Comparison of ENCODE assay signal across 8 mouse cellular contexts in genomic region chr10:95323393-95324277, GRCm38 (mm10). TPM values are rescaled to one million over a fixed set of nuclear protein-coding genes. Genes with fewer than 3 reads are reported as not detected.
A peak's percentile ranks its signal among the peaks of the same experiment; 100 is the strongest.
DNase-seq lines count a peak whose midpoint lies in the region; ATAC-seq and TF ChIP-seq lines count a peak whose summit lies in the region.

Gene Cradd (minus strand): TSS chr10:95324133.

- H3K4me3 ChIP-seq in G1E (ENCODE audit: low read depth, low read length), result peak within 1 kb of the TSS; percentile 82
- peak within 1 kb of the TSS; percentile 72 for H3K4me3 ChIP-seq in forebrain, embryonic 16.5 days (replicated peaks; ENCODE audit: low read length)
- H3K4me3 ChIP-seq in layer of hippocampus, adult 2 months, result peak within 1 kb of the TSS; percentile 71
- H3K4me3 ChIP-seq in lung, embryonic 14.5 days (ENCODE audit: low read depth, low read length), result peak within 1 kb of the TSS; percentile 60

- H3K9me3 ChIP-seq in G1E (replicated peaks), result no peaks in the 10 kb centered on the region
- no peaks in the 10 kb centered on the region for H3K9me3 ChIP-seq in forebrain, embryonic 16.5 days (ENCODE audit: control insufficient read depth, low read length)
- no peaks in the 10 kb centered on the region for H3K9me3 ChIP-seq in lung, embryonic 14.5 days (ENCODE audit: low read depth, low read length)

- peak; percentile 58 for DNase-seq in G1E (ENCODE audit: low spot score)
- peak; percentile 86 to 88 for DNase-seq in cerebellum, adult 18-20 months
- DNase-seq in heart, postnatal 36 days, result peak; percentile 86 to 89
- peak; percentile 88 to 92 for DNase-seq in layer of hippocampus, adult 2 months (ENCODE audit: low spot score in 2 of 2)
- DNase-seq in lung, embryonic 14.5 days, result peak; percentile 97
- DNase-seq in ovary, adult 18-20 months (ENCODE audit: low spot score), result peak; percentile 81
- peak; percentile 94 for DNase-seq in thymus, postnatal 0 days (ENCODE audit: low spot score)

- no peaks in the 10 kb centered on the region for H3K27me3 ChIP-seq in G1E (ENCODE audit: insufficient read depth, low read length)
- H3K27me3 ChIP-seq in forebrain, embryonic 16.5 days (replicated peaks; ENCODE audit: control insufficient read depth, insufficient read depth, low read length), result no peaks in the 10 kb centered on the region
- no peaks in the 10 kb centered on the region for H3K27me3 ChIP-seq in lung, embryonic 14.5 days (ENCODE audit: insufficient read depth, low read length)

- peaks cover 47% of the 10 kb centered on the region for H3K4me1 ChIP-seq in G1E (ENCODE audit: insufficient read depth, low read depth, low read length)
- peaks cover 16% of the 10 kb centered on the region for H3K4me1 ChIP-seq in forebrain, embryonic 16.5 days (replicated peaks; ENCODE audit: control insufficient read depth, insufficient read depth, low read length)
- H3K4me1 ChIP-seq in lung, embryonic 14.5 days (ENCODE audit: insufficient read depth), result peaks cover 15% of the 10 kb centered on the region

- intact Hi-C loops in heart, postnatal 36 days (cut with DNase I), result loop anchor here (1.0 to 5.0 kb wide), 5 partner anchors 61 to 333 kb away; no protein-coding TSS in a partner anchor

- H3K4me2 ChIP-seq in forebrain, embryonic 16.5 days (ENCODE audit: low read length), result peak within 1 kb of the TSS; percentile 53
- H3K4me2 ChIP-seq in lung, embryonic 14.5 days, result peak within 1 kb of the TSS; percentile 63

- H3K36me3 ChIP-seq in G1E (replicated peaks), result peaks cover 16% of the 10 kb centered on the region
- no peaks in the 10 kb centered on the region for H3K36me3 ChIP-seq in forebrain, embryonic 16.5 days (ENCODE audit: control insufficient read depth, insufficient read depth)
- no peaks in the 10 kb centered on the region for H3K36me3 ChIP-seq in lung, embryonic 14.5 days (ENCODE audit: insufficient read depth)

- WGBS in forebrain, embryonic 16.5 days, result under 1% methylated on average over 51 of the region's 51 CpGs
- WGBS in lung, embryonic 14.5 days, result under 1% methylated on average over 51 of the region's 51 CpGs

- peak within 1 kb of the TSS; percentile 96 for H3K27ac ChIP-seq in forebrain, embryonic 16.5 days (ENCODE audit: low read length)
- H3K27ac ChIP-seq in layer of hippocampus, adult 2 months, result peak within 1 kb of the TSS; percentile 98
- peak within 1 kb of the TSS; percentile 98 for H3K27ac ChIP-seq in lung, embryonic 14.5 days (ENCODE audit: low read depth)

- H3K9ac ChIP-seq in forebrain, embryonic 16.5 days (replicated peaks; ENCODE audit: low read depth, low read length), result peak within 1 kb of the TSS; percentile 73
- H3K9ac ChIP-seq in lung, embryonic 14.5 days, result peak within 1 kb of the TSS; percentile 80

- TF ChIP-seq CTCF in G1E (IDR thresholded peaks at IDR 0.05; ENCODE audit: low read depth, low read length), result no peak
- TF ChIP-seq CTCF in layer of hippocampus, adult 2 months (conservative IDR thresholded peaks at IDR 0.05), result no peak; the same call in 1 of the 2 replicates
- TF ChIP-seq CTCF in lung, embryonic 14.5 days (IDR thresholded peaks at IDR 0.05; ENCODE audit: low read depth), result no peak

- ATAC-seq in G1E (ENCODE audit: extremely low read depth, insufficient number of reproducible peaks, low FRiP score, poor library complexity, severe bottlenecking), result peak; percentile 80
- ATAC-seq in forebrain, embryonic 16.5 days, result peak; percentile 87
- ATAC-seq in lung, embryonic 14.5 days (ENCODE audit: insufficient read depth), result peak; percentile 90

RNA-seq across cellular contexts. Expression of gene Cradd, which starts in this region (rescaled TPM):
- total RNA-seq in G1E (2014; fragmentation: Nextera tagmentation) (81.4 and 91.9 TPM in 2 replicates), G1E (2017) (9.0 and 9.1 TPM in 2 replicates)
- 22.5 and 24.4 TPM in 2 replicates for polyA plus RNA-seq in G1E (2012)
- polyA plus RNA-seq in forebrain, embryonic 16.5 days (2015; fragmentation: Nextera tagmentation; extraction: Ambion mirVana), result 8.3 and 10.4 TPM in 2 replicates
- 10 to 100 TPM in 1 of 2 experiments, 1 to 10 TPM in 1; 8.8 to 12.5 TPM for total RNA-seq in heart, postnatal 36 days (2021)
- 1 to 10 TPM; 5.6 to 7.2 TPM for total RNA-seq in layer of hippocampus, adult 2 months (2021)
- 15.6 TPM in 2 replicates for polyA plus RNA-seq in lung, embryonic 14.5 days (2014; fragmentation: Nextera tagmentation; extraction: Ambion mirVana)
- polyA plus RNA-seq in thymus, postnatal 0 days (2015; fragmentation: Nextera tagmentation; extraction: Ambion mirVana), result 7.6 and 10.2 TPM in 2 replicates

Comparison
In these comparisons a context has a peak if more than half of its experiments do, and no peak if none do; other contexts are left out.
1. Peak in every context shown above with its lines: DNase-seq, ATAC-seq, H3K4me3 ChIP-seq and H3K27ac ChIP-seq.